Mouse (Mus musculus): ENCODE measurements around the gene 3110040M04Rik. TPM values are rescaled to one million over a fixed set of nuclear protein-coding genes. Genes with fewer than 3 reads are reported as not detected.

The 3110040M04Rik gene
- total and polyA plus RNA-seq, 3 experiments, result 0.19 to 0.25 TPM; not detected in 1

DNA sequence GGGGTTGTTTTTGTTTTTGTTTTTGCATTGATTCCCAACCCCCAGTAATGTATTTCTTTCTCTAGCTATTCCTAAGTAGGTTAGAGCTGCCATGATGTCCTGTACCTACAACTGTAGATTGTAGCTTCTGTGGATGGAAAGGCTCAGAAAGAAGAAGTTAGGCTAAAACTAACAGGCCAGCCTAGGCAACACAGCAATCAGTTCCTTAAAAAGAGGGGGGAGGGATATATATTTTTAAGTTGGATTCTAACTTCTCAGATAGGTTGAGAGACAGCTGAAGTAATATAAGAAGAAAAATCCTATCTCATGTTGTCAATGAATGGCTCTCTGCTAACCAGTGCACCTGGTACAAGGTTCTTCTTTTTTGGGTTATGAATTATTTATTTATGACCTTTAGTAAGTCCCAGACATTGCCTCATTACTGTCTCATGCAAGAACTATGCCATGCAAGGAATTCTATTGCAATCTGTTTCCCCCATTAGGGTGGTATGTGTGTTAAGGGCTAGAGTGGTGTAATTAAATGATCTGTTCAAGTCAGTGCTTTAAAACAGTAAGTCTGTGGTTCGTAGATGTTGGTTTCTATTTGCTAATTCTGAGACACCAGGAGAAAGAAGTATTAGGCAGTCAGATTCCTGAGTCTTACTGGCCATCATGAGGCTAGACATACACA, 24.5 kb downstream of the 3110040M04Rik start:
- Histone ChIP-seq H3K79me2 (ENCODE audit: control insufficient read depth, insufficient read depth, low read length, poor library complexity) (no peaks in the 10 kb centered on the region), H3K9ac (ENCODE audit: control insufficient read depth, low read depth, low read length, poor library complexity, severe bottlenecking) (no peak overlapping the region), H3K36me3 (ENCODE audit: control insufficient read depth in 1 of 2, insufficient read depth in 2 of 2, low read length in 2 of 2) (no peaks in the 10 kb centered on the region), H3K27me3 (ENCODE audit: control insufficient read depth in 1 of 2, insufficient read depth in 2 of 2, low read length in 2 of 2) (no peaks in the 10 kb centered on the region), H3K9me3 (replicated peaks; ENCODE audit: insufficient read depth, low read length) (no peaks in the 10 kb centered on the region), H3K27ac (ENCODE audit: control insufficient read depth, low read depth, low read length) (no peak overlapping the region), H3K4me1 (ENCODE audit: control insufficient read depth in 1 of 2, insufficient read depth in 2 of 2, low read length in 2 of 2) (no peaks in the 10 kb centered on the region), H3K4me3 (ENCODE audit: control insufficient read depth in 1 of 2, insufficient read depth in 1 of 2, low read depth in 2 of 2, low read length in 2 of 2) (no peak overlapping the region)
- TF ChIP-seq RCOR1 (IDR thresholded peaks at IDR 0.05; ENCODE audit: low read depth, low read length) (no peak), MYB (IDR thresholded peaks at IDR 0.05; ENCODE audit: low read depth, low read length) (no peak), TAL1 (IDR thresholded peaks at IDR 0.05; ENCODE audit: low read length) (no peak), HCFC1 (IDR thresholded peaks at IDR 0.05; ENCODE audit: low read depth, low read length) (no peak), CTCF (IDR thresholded peaks at IDR 0.05 in 2 of 3, conservative IDR thresholded peaks at IDR 0.05 in 1 of 3; ENCODE audit: control insufficient read depth in 1 of 3, insufficient read depth in 1 of 3, low read depth in 2 of 3, low read length in 3 of 3, poor library complexity in 1 of 3, severe bottlenecking in 1 of 3) (no peak), POLR2A (IDR thresholded peaks at IDR 0.05; ENCODE audit: control insufficient read depth in 1 of 2, insufficient read depth in 1 of 2, low read depth in 1 of 2, low read length in 2 of 2, poor library complexity in 1 of 2) (no peak), USF2 (IDR thresholded peaks at IDR 0.05; ENCODE audit: borderline replicate concordance in 1 of 2, insufficient read depth in 1 of 2, low read depth in 1 of 2, low read length in 2 of 2) (no peak), CHD1 (IDR thresholded peaks at IDR 0.05; ENCODE audit: low read depth, low read length) (no peak), POLR2AphosphoS5 (IDR thresholded peaks at IDR 0.05; ENCODE audit: borderline replicate concordance, low read depth, low read length) (no peak), MYC (IDR thresholded peaks at IDR 0.05; ENCODE audit: low read depth, low read length) (no peak), SMC3 (IDR thresholded peaks at IDR 0.05; ENCODE audit: low read depth, low read length) (no peak), ZC3H11A (IDR thresholded peaks at IDR 0.05; ENCODE audit: low read depth, low read length) (no peak), ETS1 (IDR thresholded peaks at IDR 0.05; ENCODE audit: low read depth, low read length) (no peak), ZMIZ1 (IDR thresholded peaks at IDR 0.05; ENCODE audit: low read depth, low read length) (no peak), MAFK (IDR thresholded peaks at IDR 0.05; ENCODE audit: borderline replicate concordance, low read depth, low read length) (no peak), NRF1 (IDR thresholded peaks at IDR 0.05; ENCODE audit: insufficient read depth, low read depth, low read length, poor library complexity, severe bottlenecking) (no peak), MXI1 (IDR thresholded peaks at IDR 0.05; ENCODE audit: low read depth, low read length) (no peak), TCF12 (IDR thresholded peaks at IDR 0.05; ENCODE audit: low read depth, low read length) (no peak), MAX (IDR thresholded peaks at IDR 0.05; ENCODE audit: low read length) (no peak), EP300 (IDR thresholded peaks at IDR 0.05; ENCODE audit: low read depth in 1 of 2, low read length in 2 of 2) (no peak)
- DNase-seq (ENCODE audit: low read depth, low spot score), result peak; percentile 39

DNA sequence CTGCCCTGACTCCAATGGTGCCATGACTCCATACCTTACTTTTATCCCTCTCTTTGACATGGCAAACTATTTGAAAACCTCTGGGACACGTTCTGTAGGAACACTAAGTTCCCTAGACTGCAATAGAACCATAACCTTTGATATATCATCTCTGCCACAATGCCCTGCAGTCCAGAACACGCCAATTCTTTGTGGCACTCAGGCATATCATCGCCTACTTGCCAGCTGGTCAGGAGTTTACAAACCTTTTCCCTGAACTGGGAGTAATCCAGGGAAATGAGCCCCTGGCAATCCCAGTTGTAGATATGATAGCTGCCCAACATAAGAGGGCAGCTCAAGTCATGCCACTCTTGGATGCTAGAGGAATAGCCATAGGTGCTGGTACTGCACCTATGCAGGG, 28.4 kb downstream of the 3110040M04Rik start:
- Histone ChIP-seq H3K36me3 (ENCODE audit: control insufficient read depth in 1 of 2, insufficient read depth in 2 of 2, low read length in 2 of 2) (no peaks in the 10 kb centered on the region), H3K4me1 (ENCODE audit: control insufficient read depth in 1 of 2, insufficient read depth in 2 of 2, low read length in 2 of 2) (no peaks in the 10 kb centered on the region), H3K79me2 (ENCODE audit: control insufficient read depth, insufficient read depth, low read length, poor library complexity) (no peaks in the 10 kb centered on the region), H3K9me3 (replicated peaks; ENCODE audit: insufficient read depth, low read length) (no peaks in the 10 kb centered on the region), H3K9ac (ENCODE audit: control insufficient read depth, low read depth, low read length, poor library complexity, severe bottlenecking) (no peak overlapping the region), H3K4me3 (ENCODE audit: control insufficient read depth in 1 of 2, insufficient read depth in 1 of 2, low read depth in 2 of 2, low read length in 2 of 2) (no peak overlapping the region), H3K27me3 (ENCODE audit: control insufficient read depth in 1 of 2, insufficient read depth in 2 of 2, low read length in 2 of 2) (no peaks in the 10 kb centered on the region; a peak in 1 of 4 replicates), H3K27ac (ENCODE audit: control insufficient read depth, low read depth, low read length) (no peak overlapping the region)
- no peak for DNase-seq (ENCODE audit: low read depth, low spot score)
- TF ChIP-seq MYC (IDR thresholded peaks at IDR 0.05; ENCODE audit: low read depth, low read length) (no peak), EP300 (IDR thresholded peaks at IDR 0.05; ENCODE audit: low read depth in 1 of 2, low read length in 2 of 2) (no peak), SMC3 (IDR thresholded peaks at IDR 0.05; ENCODE audit: low read depth, low read length) (no peak), HCFC1 (IDR thresholded peaks at IDR 0.05; ENCODE audit: low read depth, low read length) (no peak), MAZ (IDR thresholded peaks at IDR 0.05; ENCODE audit: low read depth, low read length) (no peak)

Measured in MEL (cell line).